Mouse (Mus musculus): ENCODE results near the gene Pitx1.

The Pitx1 gene

GRCm38 (mm10) chr13:55830081-55830832 lies 5.7 kb downstream of the Pitx1 start:
- no peak for DNase-seq

GRCm38 (mm10) chr13:55829018-55829655 lies 6.9 kb downstream of the Pitx1 start:
- no peak for DNase-seq

GRCm38 (mm10) chr13:55828141-55829017 lies 7.6 kb downstream of the Pitx1 start:
- DNase-seq = no peak

GRCm38 (mm10) chr13:55827679-55828140 lies 8.3 kb downstream of the Pitx1 start:
- DNase-seq = no peak

GRCm38 (mm10) chr13:55826796-55827678 lies 9.0 kb downstream of the Pitx1 start:
- no peak for DNase-seq

GRCm38 (mm10) chr13:55826008-55826671 lies 9.9 kb downstream of the Pitx1 start:
- no peak for DNase-seq

- no peak for DNase-seq
Measured at GRCm38 (mm10) chr13:55825245-55825681, 10.7 kb downstream of the Pitx1 start.

- DNase-seq = no peak
Measured at GRCm38 (mm10) chr13:55824151-55824945, 11.6 kb downstream of the Pitx1 start.

- DNase-seq = no peak
Measured at GRCm38 (mm10) chr13:55822499-55822898, 13.5 kb downstream of the Pitx1 start.

GRCm38 (mm10) chr13:55814834-55815233 lies 21.2 kb downstream of the Pitx1 start:
- no peak for DNase-seq

GRCm38 (mm10) chr13:55813490-55814016 lies 22.4 kb downstream of the Pitx1 start:
- DNase-seq = no peak

- no peak for DNase-seq
Measured at GRCm38 (mm10) chr13:55810947-55811346, 25.0 kb downstream of the Pitx1 start.

GRCm38 (mm10) chr13:55809707-55810106 lies 26.3 kb downstream of the Pitx1 start:
- no peak for DNase-seq

GRCm38 (mm10) chr13:55809041-55809623 lies 26.9 kb downstream of the Pitx1 start:
- DNase-seq = no peak

- DNase-seq = no peak
Measured at GRCm38 (mm10) chr13:55803973-55804372, 32.0 kb downstream of the Pitx1 start.

- no peak for DNase-seq
Measured at GRCm38 (mm10) chr13:55801246-55801645, 34.7 kb downstream of the Pitx1 start.

GRCm38 (mm10) chr13:55786120-55786519 lies 49.9 kb downstream of the Pitx1 start:
- DNase-seq = no peak

GRCm38 (mm10) chr13:55784268-55784667 lies 51.7 kb downstream of the Pitx1 start, which contains the start of gene Catsper3:
Catsper3 (plus strand) TSS chr13:55784568.
- no peak for DNase-seq

- DNase-seq = no peak
Measured at GRCm38 (mm10) chr13:55775056-55775455, 60.9 kb downstream of the Pitx1 start.
